Mouse (Mus musculus) heart, embryonic 13.5 days (tissue): ENCODE results near the gene Fli1. TPM values are rescaled to one million over a fixed set of nuclear protein-coding genes. Genes with fewer than 3 reads are reported as not detected.

ENCODE experiments used
- ATAC-seq: fragments of 200-750 bp; cut with Nextera tagmentation; 2 replicates; pipeline ENCODE4 v1.8.0; 2017; ENCODE audit warnings: moderate TSS enrichment; ENCODE audit not compliant: insufficient number of reproducible peaks, low FRiP score, low TSS enrichment; ENCODE audit errors: extremely low read depth
- H3K27ac ChIP-seq: fragments of 300-500 bp; sonication (generic); replicated peaks from 2 replicates; pipeline ENCODE4 v1.5.1; 2015; ENCODE audit warnings: moderate library complexity, mild to moderate bottlenecking, inconsistent platforms
- H3K27me3 ChIP-seq: fragments of 300-500 bp; sonication (generic); replicated peaks from 2 replicates; pipeline ENCODE4 v1.6.1; 2015; ENCODE audit warnings: mild to moderate bottlenecking, inconsistent platforms
- H3K36me3 ChIP-seq: fragments of 300-500 bp; sonication (generic); 2 replicates; pipeline ENCODE4 v1.6.1; 2015; ENCODE audit warnings: mild to moderate bottlenecking, inconsistent platforms
- H3K4me1 ChIP-seq: fragments of 300-500 bp; sonication (generic); 2 replicates; pipeline ENCODE4 v1.6.1; 2015; ENCODE audit warnings: inconsistent platforms
- H3K4me2 ChIP-seq: fragments of 300-500 bp; sonication (generic); 2 replicates; pipeline ENCODE4 v1.6.1; 2015; ENCODE audit warnings: inconsistent platforms, mild to moderate bottlenecking, moderate library complexity
- H3K4me3 ChIP-seq: fragments of 300-500 bp; sonication (generic); 2 replicates; pipeline ENCODE4 v1.5.1; 2015; ENCODE audit warnings: moderate library complexity, mild to moderate bottlenecking, inconsistent platforms
- H3K9ac ChIP-seq: fragments of 300-500 bp; sonication (generic); 2 replicates; pipeline ENCODE4 v1.6.1; 2015; ENCODE audit warnings: inconsistent platforms, mild to moderate bottlenecking, moderate library complexity
- H3K9me3 ChIP-seq: fragments of 300-500 bp; sonication (generic); 2 replicates; pipeline ENCODE4 v1.6.1; 2016; ENCODE audit warnings: inconsistent platforms
- WGBS: fragments of 180-500 bp; shearing (Covaris S2); methylation state at CpG from one replicate; pipeline ENCODE4 v1.1.7; 2015; ENCODE audit warnings: mixed read lengths; 5-methylcytosine and 5-hydroxymethylcytosine counted together
- polyA plus RNA-seq: library from polyadenylated mRNA; unstranded; fragments of >200 nt; fragmentation: Nextera tagmentation; extraction: Ambion mirVana; gene quantifications from 2 replicates; pipeline ENCODE4 v1.2.1, GENCODE M21; 2015

Fli1 gene
- polyA plus RNA-seq, 1 experiment from 2014 or later, result 18.3 TPM

- no peaks in the 10 kb centered on the region for H3K36me3 ChIP-seq
- H3K9me3 ChIP-seq, result no peaks in the 10 kb centered on the region
- peaks cover 42% of the 10 kb centered on the region for H3K27me3 ChIP-seq
- H3K4me3 ChIP-seq, result no peak overlapping the region
- no peak for ATAC-seq
- H3K4me2 ChIP-seq, result no peak overlapping the region
- H3K9ac ChIP-seq, result no peak overlapping the region
- 12% methylated on average over 6 of the region's 6 CpGs for WGBS
- peaks cover 31% of the 10 kb centered on the region for H3K4me1 ChIP-seq
- peak overlapping the region; percentile 17; the same call in 1 of the 2 replicates for H3K27ac ChIP-seq
Observed at GRCm38 (mm10) chr9:32549462-32550384, 7.1 kb upstream of the Fli1 start.

DNA sequence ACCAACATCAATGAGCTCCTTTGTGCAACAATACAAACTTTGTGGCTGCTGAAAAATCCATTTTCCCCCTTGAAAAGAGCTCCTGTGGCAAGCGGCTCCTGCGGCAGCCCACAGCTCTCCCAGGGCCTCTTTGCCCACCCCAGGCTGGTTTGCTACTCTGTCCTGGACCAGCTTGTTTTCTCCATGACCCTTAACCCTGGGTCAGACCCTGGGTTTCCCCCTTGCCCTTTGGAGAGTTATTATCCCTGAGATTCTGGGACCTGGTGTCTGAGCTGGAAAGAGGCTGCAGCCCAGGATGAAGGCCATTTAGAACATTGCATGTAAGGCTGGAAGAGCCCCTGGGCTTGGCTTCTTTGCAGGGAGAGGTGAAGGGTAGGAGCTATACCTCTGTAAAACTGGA is 4.1 kb upstream of the Fli1 start:
- H3K9me3 ChIP-seq, result no peaks in the 10 kb centered on the region
- H3K4me1 ChIP-seq, result peaks cover 59% of the 10 kb centered on the region
- WGBS, result 54% methylated on average over 2 of the region's 2 CpGs
- H3K36me3 ChIP-seq, result no peaks in the 10 kb centered on the region
- no peak overlapping the region for H3K27ac ChIP-seq
- no peak overlapping the region for H3K9ac ChIP-seq
- no peak overlapping the region for H3K4me2 ChIP-seq
- peaks cover 69% of the 10 kb centered on the region for H3K27me3 ChIP-seq
- H3K4me3 ChIP-seq, result no peak overlapping the region
- no peak for ATAC-seq

DNA sequence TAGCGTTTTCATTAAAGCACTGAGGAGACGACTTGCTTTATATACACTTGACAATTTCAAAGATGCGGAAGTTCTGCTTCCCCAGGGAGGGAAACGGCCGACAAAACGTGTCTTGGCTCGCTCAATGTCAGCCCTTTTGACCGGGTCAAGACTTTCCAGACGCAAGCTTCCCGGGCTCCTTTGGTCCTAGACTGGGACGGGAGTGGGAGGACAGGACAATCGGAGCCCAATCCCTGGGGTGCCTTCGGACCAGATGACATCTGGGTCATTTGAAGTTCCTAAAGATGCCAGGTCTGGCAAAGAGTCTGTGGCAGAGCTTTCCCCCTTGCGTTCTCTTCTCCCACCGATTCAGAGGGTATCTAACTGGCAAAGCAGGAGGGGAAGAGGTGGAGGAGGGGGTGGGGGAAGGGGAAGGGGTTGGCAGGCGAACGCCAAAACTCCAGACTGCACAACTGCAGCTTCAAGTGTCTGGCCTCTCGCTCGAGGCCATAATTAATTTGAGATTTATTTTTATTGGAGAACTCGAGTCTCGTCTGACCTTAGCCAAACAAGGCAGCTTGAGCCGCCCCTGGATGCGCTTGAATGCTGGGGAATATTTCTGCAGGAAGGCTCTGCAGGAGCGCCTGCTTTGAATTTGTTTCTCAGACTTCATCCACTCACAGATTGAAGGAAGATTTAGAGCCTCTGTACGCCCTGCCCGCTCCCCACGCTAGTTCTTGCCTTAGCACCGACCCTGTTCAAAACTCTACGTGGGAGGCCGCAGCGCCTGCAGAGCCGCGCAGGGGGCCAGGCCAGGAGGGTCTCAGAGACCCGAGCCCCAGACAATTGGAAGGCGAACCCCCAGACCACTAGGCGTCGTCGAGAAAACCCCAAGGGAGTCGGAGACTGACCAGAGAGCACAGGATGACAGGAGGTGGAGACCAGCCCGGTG is 2.3 kb upstream of the Fli1 start:
- peak overlapping the region; percentile 21 for H3K4me3 ChIP-seq
- peak overlapping the region; percentile 97 for H3K4me2 ChIP-seq
- H3K27ac ChIP-seq, result peak overlapping the region; percentile 91
- peak overlapping the region; percentile 63; the same call in 1 of the 2 replicates for H3K9ac ChIP-seq
- no peak for ATAC-seq
- no peaks in the 10 kb centered on the region for H3K9me3 ChIP-seq
- peaks cover 85% of the 10 kb centered on the region for H3K27me3 ChIP-seq
- peaks cover 56% of the 10 kb centered on the region for H3K4me1 ChIP-seq
- 5% methylated on average over 40 of the region's 40 CpGs for WGBS
- no peaks in the 10 kb centered on the region for H3K36me3 ChIP-seq

GRCm38 (mm10) chr9:32543923-32544575 is 1.4 kb upstream of the Fli1 start:
- H3K4me1 ChIP-seq, result peaks cover 54% of the 10 kb centered on the region
- peaks cover 92% of the 10 kb centered on the region for H3K27me3 ChIP-seq
- H3K4me3 ChIP-seq, result peak overlapping the region; percentile 86
- WGBS, result 16% methylated on average over 8 of the region's 8 CpGs
- no peaks in the 10 kb centered on the region for H3K36me3 ChIP-seq
- peak overlapping the region; percentile 91 for H3K27ac ChIP-seq
- ATAC-seq, result no peak
- H3K9ac ChIP-seq, result peak overlapping the region; percentile 95; the same call in 1 of the 2 replicates
- H3K4me2 ChIP-seq, result peak overlapping the region; percentile 97
- H3K9me3 ChIP-seq, result no peaks in the 10 kb centered on the region

DNA sequence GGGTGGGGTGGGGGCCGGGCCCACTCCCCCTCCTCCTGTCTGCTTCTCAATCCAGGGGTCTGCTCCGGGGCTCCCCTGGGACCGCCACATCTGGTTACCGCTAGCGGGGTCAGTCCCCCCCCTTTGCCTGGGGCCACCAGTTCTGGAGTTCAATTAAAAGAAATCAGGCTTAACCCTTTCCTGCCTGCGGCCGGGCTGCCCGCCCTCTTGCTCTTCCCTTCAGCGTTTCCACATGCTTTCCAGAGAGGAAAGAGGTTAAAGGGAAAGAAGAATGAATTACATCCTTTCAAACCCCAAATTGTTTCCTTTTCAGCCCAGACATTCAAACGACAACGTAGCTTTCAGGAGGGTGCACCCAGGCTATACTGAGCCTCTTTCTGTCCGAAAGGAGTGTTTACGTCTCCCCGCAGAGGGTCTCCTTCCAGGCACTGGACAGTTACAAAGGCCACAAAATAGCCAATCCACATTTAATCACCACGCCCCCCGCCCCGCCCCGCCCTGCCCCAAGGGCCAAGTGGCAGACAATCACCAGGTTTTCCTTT is 450 bp upstream of the Fli1 start:
- H3K36me3 ChIP-seq, result no peaks in the 10 kb centered on the region
- no peaks in the 10 kb centered on the region for H3K9me3 ChIP-seq
- WGBS, result 2% methylated on average over 18 of the region's 18 CpGs
- H3K9ac ChIP-seq, result peak overlapping the region; percentile 95
- peak overlapping the region; percentile 97 for H3K4me2 ChIP-seq
- peak overlapping the region; percentile 91 for H3K27ac ChIP-seq
- H3K4me1 ChIP-seq, result peaks cover 62% of the 10 kb centered on the region
- ATAC-seq, result no peak
- peaks cover 87% of the 10 kb centered on the region for H3K27me3 ChIP-seq
- H3K4me3 ChIP-seq, result peak overlapping the region; percentile 86

- peak overlapping the region; percentile 86 for H3K4me3 ChIP-seq
- peak overlapping the region; percentile 95 for H3K9ac ChIP-seq
- under 1% methylated on average over 30 of the region's 30 CpGs for WGBS
- H3K4me2 ChIP-seq, result peak overlapping the region; percentile 97
- peaks cover 69% of the 10 kb centered on the region for H3K27me3 ChIP-seq
- ATAC-seq, result peak; percentile 39; the same call in 1 of the 2 replicates
- H3K4me1 ChIP-seq, result peaks cover 66% of the 10 kb centered on the region
- no peaks in the 10 kb centered on the region for H3K36me3 ChIP-seq
- no peaks in the 10 kb centered on the region for H3K9me3 ChIP-seq
- H3K27ac ChIP-seq, result peak overlapping the region; percentile 91
Observed at GRCm38 (mm10) chr9:32541223-32541901, 1.3 kb downstream of the Fli1 start.

GRCm38 (mm10) chr9:32540406-32541222 is 2.0 kb downstream of the Fli1 start:
- no peak for ATAC-seq
- no peaks in the 10 kb centered on the region for H3K9me3 ChIP-seq
- peak overlapping the region; percentile 86 for H3K4me3 ChIP-seq
- H3K9ac ChIP-seq, result peak overlapping the region; percentile 95
- peak overlapping the region; percentile 97 for H3K4me2 ChIP-seq
- 1% methylated on average over 68 of the region's 70 CpGs for WGBS
- H3K27ac ChIP-seq, result peak overlapping the region; percentile 91
- H3K4me1 ChIP-seq, result peaks cover 61% of the 10 kb centered on the region
- no peaks in the 10 kb centered on the region for H3K36me3 ChIP-seq
- H3K27me3 ChIP-seq, result peaks cover 62% of the 10 kb centered on the region

DNA sequence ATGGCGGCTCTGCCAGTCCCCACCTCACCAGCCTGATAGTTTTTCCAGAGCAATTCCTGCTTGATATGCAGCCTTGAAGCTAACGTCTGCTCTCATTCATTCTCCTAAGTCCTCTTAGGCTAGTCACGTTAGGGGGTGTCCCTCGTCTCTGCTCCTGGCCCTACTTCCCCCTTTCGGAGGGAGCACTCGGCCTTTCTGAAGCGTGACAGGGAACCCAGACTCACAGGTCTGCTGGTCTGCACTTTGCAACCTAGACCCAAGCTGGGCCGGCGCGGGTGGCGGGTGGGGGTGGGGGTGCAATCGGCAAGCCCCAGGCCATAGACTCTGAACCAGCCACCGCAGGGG is 2.6 kb downstream of the Fli1 start:
- H3K4me1 ChIP-seq, result peaks cover 55% of the 10 kb centered on the region
- no peaks in the 10 kb centered on the region for H3K36me3 ChIP-seq
- peak overlapping the region; percentile 86 for H3K4me3 ChIP-seq
- H3K4me2 ChIP-seq, result peak overlapping the region; percentile 97
- no peaks in the 10 kb centered on the region for H3K9me3 ChIP-seq
- peak overlapping the region; percentile 91 for H3K27ac ChIP-seq
- no peak for ATAC-seq
- WGBS, result 1% methylated on average over 13 of the region's 13 CpGs
- H3K27me3 ChIP-seq, result peaks cover 56% of the 10 kb centered on the region
- H3K9ac ChIP-seq, result peak overlapping the region; percentile 95

DNA sequence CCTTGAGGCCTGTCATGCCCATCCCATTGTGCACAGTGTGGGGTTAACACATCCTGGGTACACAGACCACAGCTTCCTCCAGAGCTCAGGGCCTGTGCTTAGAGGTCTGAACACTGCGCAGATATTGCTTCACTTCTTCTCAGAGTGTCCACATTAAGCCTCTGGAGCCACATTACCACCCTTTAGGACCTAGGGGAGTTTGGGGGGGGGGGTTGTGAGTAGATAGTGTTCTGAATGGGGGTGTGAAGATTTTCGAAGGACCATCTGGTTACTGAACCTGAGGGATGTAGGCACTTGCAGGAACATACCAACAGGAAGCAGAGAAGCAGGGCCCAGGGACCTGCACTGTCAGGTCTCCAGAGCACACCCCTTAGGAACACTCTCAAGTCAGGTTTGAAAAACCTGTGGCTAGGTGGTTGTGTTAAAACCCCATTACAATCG is 3.3 kb downstream of the Fli1 start:
- Histone ChIP-seq H3K36me3 (no peaks in the 10 kb centered on the region), H3K4me2 (peak overlapping the region; percentile 97), H3K4me3 (peak overlapping the region; percentile 86), H3K9ac (peak overlapping the region; percentile 95), H3K27ac (peak overlapping the region; percentile 91; the same call in 1 of the 2 replicates), H3K4me1 (peaks cover 49% of the 10 kb centered on the region), H3K9me3 (no peaks in the 10 kb centered on the region), H3K27me3 (peaks cover 49% of the 10 kb centered on the region)
- ATAC-seq, result no peak
- WGBS, result 46% methylated on average over 3 of the region's 3 CpGs
